Mouse (Mus musculus): ENCODE results near the gene Hebp2. TPM values are rescaled to one million over a fixed set of nuclear protein-coding genes. Genes with fewer than 3 reads are reported as not detected.

The Hebp2 gene
- polyA plus RNA-seq, 1 experiment from 2014 or later: 19.1 TPM

GRCm38 (mm10) chr10:18525311-18525710 is 20.6 kb downstream of the Hebp2 start:
- no peak for TF ChIP-seq CTCF (IDR thresholded peaks at IDR 0.05; ENCODE audit: low read depth)
- H3K4me2 ChIP-seq (ENCODE audit: low read length): no peak overlapping the region
- no peak for DNase-seq (ENCODE audit: low spot score)

GRCm38 (mm10) chr10:18522556-18522955 is 23.3 kb downstream of the Hebp2 start:
- H3K4me1 ChIP-seq (replicated peaks; ENCODE audit: insufficient read depth, low read length): peaks cover 5% of the 10 kb centered on the region; the same call in 1 of the 2 replicates
- no peaks in the 10 kb centered on the region for H3K27me3 ChIP-seq (ENCODE audit: insufficient read depth, low read length)
- ATAC-seq (replicated peaks; ENCODE audit: low FRiP score, low read depth) (no peak), DNase-seq (ENCODE audit: low spot score) (no peak)
- no peak overlapping the region for H3K27ac ChIP-seq
- no peaks in the 10 kb centered on the region for H3K9me3 ChIP-seq (replicated peaks; ENCODE audit: low read length)
- H3K36me3 ChIP-seq (ENCODE audit: insufficient read depth, low read length): peaks cover 16% of the 10 kb centered on the region
- H3K4me3 ChIP-seq (replicated peaks; ENCODE audit: low read depth, low read length): no peak overlapping the region
- no peak overlapping the region for H3K9ac ChIP-seq (ENCODE audit: low read depth, low read length)
- 58% methylated on average over 2 of the region's 2 CpGs for WGBS
- no peak for TF ChIP-seq CTCF (IDR thresholded peaks at IDR 0.05; ENCODE audit: low read depth)
- H3K4me2 ChIP-seq (ENCODE audit: low read length): no peak overlapping the region

More at GRCm38 (mm10) chr10:18525311-18525710, 20.6 kb downstream of the Hebp2 start:
- Histone ChIP-seq H3K27ac (no peak overlapping the region), H3K9ac (ENCODE audit: low read depth, low read length) (no peak overlapping the region), H3K9me3 (replicated peaks; ENCODE audit: low read length) (no peaks in the 10 kb centered on the region), H3K36me3 (ENCODE audit: insufficient read depth, low read length) (peaks cover 16% of the 10 kb centered on the region), H3K4me3 (replicated peaks; ENCODE audit: low read depth, low read length) (no peak overlapping the region), H3K4me1 (replicated peaks; ENCODE audit: insufficient read depth, low read length) (peaks cover 12% of the 10 kb centered on the region; the same call in 1 of the 2 replicates), H3K27me3 (ENCODE audit: insufficient read depth, low read length) (no peaks in the 10 kb centered on the region)
- no peak for ATAC-seq (replicated peaks; ENCODE audit: low FRiP score, low read depth)
- WGBS: 89% methylated on average over 15 of the region's 15 CpGs

- H3K4me1 ChIP-seq (replicated peaks; ENCODE audit: insufficient read depth, low read length): no peaks in the 10 kb centered on the region
- no peaks in the 10 kb centered on the region for H3K27me3 ChIP-seq (ENCODE audit: insufficient read depth, low read length)
- 0 out of 2 replicates have a peak, but pooled peaks cover 3% of the 10 kb centered on the region for H3K36me3 ChIP-seq (ENCODE audit: insufficient read depth, low read length)
- H3K9ac ChIP-seq (ENCODE audit: low read depth, low read length): no peak overlapping the region
- no peaks in the 10 kb centered on the region for H3K9me3 ChIP-seq (replicated peaks; ENCODE audit: low read length)
- no peak for ATAC-seq (replicated peaks; ENCODE audit: low FRiP score, low read depth)
- no peak overlapping the region for H3K27ac ChIP-seq
- no peak overlapping the region for H3K4me2 ChIP-seq (ENCODE audit: low read length)
- no peak overlapping the region for H3K4me3 ChIP-seq (replicated peaks; ENCODE audit: low read depth, low read length)
- 86% methylated on average over 11 of the region's 11 CpGs for WGBS
- no peak for DNase-seq (ENCODE audit: low spot score)
- TF ChIP-seq CTCF (IDR thresholded peaks at IDR 0.05; ENCODE audit: low read depth): no peak
Measured at GRCm38 (mm10) chr10:18511496-18511895, 34.4 kb downstream of the Hebp2 start.

GRCm38 (mm10) chr10:18510663-18511062 is 35.2 kb downstream of the Hebp2 start:
- Histone ChIP-seq H3K9me3 (replicated peaks; ENCODE audit: low read length) (no peaks in the 10 kb centered on the region), H3K4me1 (replicated peaks; ENCODE audit: insufficient read depth, low read length) (no peaks in the 10 kb centered on the region), H3K27ac (no peak overlapping the region), H3K36me3 (ENCODE audit: insufficient read depth, low read length) (0 out of 2 replicates have a peak, but pooled peaks cover 3% of the 10 kb centered on the region), H3K27me3 (ENCODE audit: insufficient read depth, low read length) (no peaks in the 10 kb centered on the region), H3K9ac (ENCODE audit: low read depth, low read length) (no peak overlapping the region), H3K4me2 (ENCODE audit: low read length) (no peak overlapping the region), H3K4me3 (replicated peaks; ENCODE audit: low read depth, low read length) (no peak overlapping the region)
- no peak for TF ChIP-seq CTCF (IDR thresholded peaks at IDR 0.05; ENCODE audit: low read depth)
- WGBS: 74% methylated on average over 3 of the region's 3 CpGs
- no peak for ATAC-seq (replicated peaks; ENCODE audit: low FRiP score, low read depth)
- DNase-seq (ENCODE audit: low spot score): no peak

- no peak for TF ChIP-seq CTCF (IDR thresholded peaks at IDR 0.05; ENCODE audit: low read depth)
- 0 out of 2 replicates have a peak, but pooled peaks cover 3% of the 10 kb centered on the region for H3K36me3 ChIP-seq (ENCODE audit: insufficient read depth, low read length)
- ATAC-seq (replicated peaks; ENCODE audit: low FRiP score, low read depth): no peak
- no peaks in the 10 kb centered on the region for H3K27me3 ChIP-seq (ENCODE audit: insufficient read depth, low read length)
- no peak overlapping the region for H3K9ac ChIP-seq (ENCODE audit: low read depth, low read length)
- no peak overlapping the region for H3K4me3 ChIP-seq (replicated peaks; ENCODE audit: low read depth, low read length)
- no peaks in the 10 kb centered on the region for H3K9me3 ChIP-seq (replicated peaks; ENCODE audit: low read length)
- DNase-seq (ENCODE audit: low spot score): no peak
- H3K4me1 ChIP-seq (replicated peaks; ENCODE audit: insufficient read depth, low read length): no peaks in the 10 kb centered on the region
- no peak overlapping the region for H3K27ac ChIP-seq
- no peak overlapping the region for H3K4me2 ChIP-seq (ENCODE audit: low read length)
- WGBS: 77% methylated on average over 1 of the region's 1 CpGs
Measured at GRCm38 (mm10) chr10:18508586-18508985, 37.3 kb downstream of the Hebp2 start.

- no peaks in the 10 kb centered on the region for H3K27me3 ChIP-seq (ENCODE audit: insufficient read depth, low read length)
- no peak for TF ChIP-seq CTCF (IDR thresholded peaks at IDR 0.05; ENCODE audit: low read depth)
- no peak for ATAC-seq (replicated peaks; ENCODE audit: low FRiP score, low read depth)
- no peak overlapping the region for H3K4me3 ChIP-seq (replicated peaks; ENCODE audit: low read depth, low read length)
- DNase-seq (ENCODE audit: low spot score): no peak
- 0 out of 2 replicates have a peak, but pooled peaks cover 3% of the 10 kb centered on the region for H3K36me3 ChIP-seq (ENCODE audit: insufficient read depth, low read length)
- no peaks in the 10 kb centered on the region for H3K9me3 ChIP-seq (replicated peaks; ENCODE audit: low read length)
- H3K4me2 ChIP-seq (ENCODE audit: low read length): no peak overlapping the region
- no peaks in the 10 kb centered on the region for H3K4me1 ChIP-seq (replicated peaks; ENCODE audit: insufficient read depth, low read length)
- H3K27ac ChIP-seq: no peak overlapping the region
- WGBS: 51% methylated on average over 2 of the region's 2 CpGs
- no peak overlapping the region for H3K9ac ChIP-seq (ENCODE audit: low read depth, low read length)
Measured at GRCm38 (mm10) chr10:18507869-18508473, 37.9 kb downstream of the Hebp2 start.
